8 mouse cellular contexts compared by ENCODE assay signal in genomic region chr8:84846722-84847572, GRCm38 (mm10). TPM values are rescaled to one million over a fixed set of nuclear protein-coding genes. Genes with fewer than 3 reads are reported as not detected.
DNase-seq lines count a peak whose midpoint lies in the region; ATAC-seq and TF ChIP-seq lines count a peak whose summit lies in the region.

Gene Calr, minus strand, starts transcription at chr8:84846934.

- no peaks in the 10 kb centered on the region for H3K4me1 ChIP-seq in cortical plate, adult 2 months (ENCODE audit: control insufficient read depth, insufficient read depth, low read length)
- peaks cover 55% of the 10 kb centered on the region for H3K4me1 ChIP-seq in megakaryocyte, embryonic 14.5 days

- H3K27ac ChIP-seq in cortical plate, adult 2 months (ENCODE audit: insufficient read depth, low read length) = peak within 1 kb of the TSS; percentile 13

- ATAC-seq in activated CD4-positive, CD25-positive, alpha-beta regulatory T cell, adult 4 months = peak; percentile 96

- no peak for TF ChIP-seq CTCF in cortical plate, adult 2 months (IDR thresholded peaks at IDR 0.05; ENCODE audit: extremely low read depth, insufficient read depth, low read length)

- DNase-seq in gastrocnemius, adult 8-10 months (ENCODE audit: low spot score in 2 of 2) = peak; percentile 99 to 100
- peak; percentile 98 for DNase-seq in hindlimb bud, embryonic 11.5 days (ENCODE audit: extremely low spot score, low read depth, low spot score)
- peak; percentile 95 to 100 for DNase-seq in left cerebral cortex, adult 8-10 months (ENCODE audit: low spot score in 2 of 2)
- DNase-seq in right cerebral cortex, postnatal 10 days (ENCODE audit: low spot score in 2 of 2) = peak; percentile 100
- peak; percentile 97 for DNase-seq in urinary bladder, postnatal 25 days (ENCODE audit: low spot score)

- H3K36me3 ChIP-seq in megakaryocyte, embryonic 14.5 days (replicated peaks; ENCODE audit: low read length) = peaks cover 45% of the 10 kb centered on the region

- H3K9me3 ChIP-seq in megakaryocyte, embryonic 14.5 days = no peaks in the 10 kb centered on the region

- TF ChIP-seq POLR2A in cortical plate, adult 2 months (IDR thresholded peaks at IDR 0.05; ENCODE audit: extremely low read depth, insufficient read depth, low read length) = peak; percentile 99

- no peaks in the 10 kb centered on the region for H3K27me3 ChIP-seq in megakaryocyte, embryonic 14.5 days (replicated peaks)

- peak within 1 kb of the TSS; percentile 86 for H3K4me3 ChIP-seq in cortical plate, adult 2 months (ENCODE audit: insufficient read depth, low read length)
- peak within 1 kb of the TSS; percentile 99 for H3K4me3 ChIP-seq in megakaryocyte, embryonic 14.5 days (replicated peaks)

RNA-seq across cellular contexts. Expression of gene Calr, which starts in this region (rescaled TPM):
- polyA plus RNA-seq in activated CD4-positive, CD25-positive, alpha-beta regulatory T cell, adult 4 months (2017; shearing (Covaris generic)) = 100 to 1,000 TPM; 269 to 303 TPM
- 437 and 467 TPM in 2 replicates for polyA plus RNA-seq in cortical plate, adult 2 months (2012; rRNA removed)
- total RNA-seq in gastrocnemius, adult 8-10 months (2022) = 100 to 1,000 TPM; 148 to 197 (median 154) TPM
- 100 to 1,000 TPM; 333 to 426 (median 383) TPM for total RNA-seq in left cerebral cortex, adult 8-10 months (2022)
- 235 and 510 TPM in 2 replicates for polyA plus RNA-seq in megakaryocyte, embryonic 14.5 days (2012; ENCODE audit: insufficient read depth, low replicate concordance)

Comparison
In these comparisons a context has a peak if more than half of its experiments do, and no peak if none do; other contexts are left out.
1. Peak in every context shown above with its lines: DNase-seq, ATAC-seq, H3K4me3 ChIP-seq and H3K27ac ChIP-seq.